Mouse (Mus musculus): ENCODE measurements at regions not wholly inside any gene's neighbourhood (a gene's known extent, or its start where the extent isn't known, plus 50 kb on each side); places are given as distances from the start of the nearest gene placed in this dataset.

DNA sequence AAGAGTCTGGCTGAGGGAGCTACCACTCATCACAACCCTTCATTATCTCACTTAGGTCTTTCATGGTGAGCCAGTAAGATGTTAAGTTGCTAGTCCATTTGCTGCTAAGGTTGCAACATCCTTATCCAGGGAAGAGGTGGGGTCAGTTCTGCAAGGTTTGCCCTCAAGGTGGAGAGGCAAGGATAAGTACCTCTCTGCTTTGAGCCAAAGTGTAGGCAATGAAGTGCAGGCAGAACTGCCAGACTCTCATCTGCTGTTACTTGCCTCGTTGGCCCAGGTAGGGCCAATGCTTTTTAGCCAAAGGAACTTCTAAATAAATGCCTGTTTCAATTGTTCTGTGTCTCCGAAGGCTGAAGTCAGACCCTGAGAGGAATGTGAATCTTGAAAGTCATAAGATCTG lies 59.6 kb upstream of the Lclat1 start:
- no peak for DNase-seq (ENCODE audit: low read depth, low spot score)

DNA sequence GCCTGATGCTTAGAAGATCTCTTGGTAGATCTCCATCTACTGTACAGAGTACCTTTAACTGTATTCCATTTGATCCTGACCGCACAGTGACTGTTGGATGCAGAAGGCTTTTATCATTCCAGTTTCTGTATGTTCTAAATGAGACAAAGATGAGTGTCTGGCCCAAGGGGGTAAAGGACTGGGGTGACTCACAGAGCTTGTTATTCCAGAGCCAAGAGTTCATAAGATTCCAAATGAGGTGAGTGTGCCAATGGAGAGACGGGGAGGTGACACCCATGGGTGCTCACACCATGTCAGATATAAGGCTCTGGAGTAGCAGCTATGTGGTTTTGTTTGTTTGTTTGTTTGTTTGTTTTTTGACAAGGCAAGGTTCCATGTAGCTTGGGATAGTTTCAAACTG lies 54.8 kb upstream of the Lclat1 start:
- no peak for DNase-seq (ENCODE audit: low read depth, low spot score)

DNA sequence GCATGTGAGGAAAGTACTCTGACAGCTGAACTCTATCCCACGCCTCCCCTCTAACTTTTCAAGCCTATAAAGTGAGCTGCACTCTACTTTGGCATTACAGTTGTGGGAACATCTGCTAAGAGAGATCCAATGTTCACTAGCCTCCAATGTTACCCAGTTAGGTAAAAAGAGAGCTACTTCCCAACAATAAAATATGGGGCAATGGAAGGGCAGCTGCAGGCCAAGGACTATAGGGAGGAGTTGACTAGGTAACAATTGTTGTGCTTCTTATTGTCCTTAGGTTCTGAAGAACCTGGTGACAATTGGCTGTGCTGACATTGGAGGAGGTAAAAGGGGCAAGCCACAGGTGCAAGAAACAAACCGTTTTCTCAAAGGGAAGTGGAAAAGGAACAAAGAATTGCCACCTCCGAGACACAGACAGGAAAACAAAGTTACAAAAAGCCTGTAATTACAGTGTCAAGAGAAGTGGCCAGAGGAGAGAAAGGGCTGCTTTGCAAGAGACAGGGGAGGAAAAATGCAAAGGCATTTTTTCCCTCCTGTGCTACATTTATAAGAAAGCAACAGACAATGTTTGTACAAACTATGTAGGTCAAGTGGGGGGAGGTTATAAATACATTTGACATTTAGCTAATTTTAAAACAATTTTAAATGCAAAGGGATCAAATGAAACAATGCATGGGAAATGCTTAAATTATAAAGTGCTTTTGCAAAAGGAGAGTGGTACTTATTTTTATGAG lies 54.1 kb upstream of the Lclat1 start:
- DNase-seq (ENCODE audit: low read depth, low spot score) = no peak

DNA sequence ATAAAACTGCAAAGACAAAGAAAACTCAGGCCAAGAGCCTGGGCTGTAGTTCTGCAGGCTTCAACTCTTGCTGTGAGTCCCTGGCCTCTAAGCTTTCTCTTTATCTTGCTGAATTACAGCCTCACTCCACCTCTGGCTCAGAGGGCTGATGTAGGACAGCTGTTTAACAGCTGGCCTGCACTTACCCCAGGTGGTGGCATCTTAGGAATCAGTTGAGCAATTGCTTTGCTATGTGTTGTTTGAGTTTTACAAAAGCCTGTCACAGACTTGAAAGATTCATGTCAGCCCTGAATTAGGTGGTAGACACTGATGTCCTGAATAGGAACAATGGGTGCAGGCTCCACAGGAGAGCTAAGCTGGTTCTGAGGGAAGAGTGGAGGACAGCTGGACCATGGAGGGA lies 53.6 kb upstream of the Lclat1 start:
- DNase-seq (ENCODE audit: low read depth, low spot score) = no peak

DNA sequence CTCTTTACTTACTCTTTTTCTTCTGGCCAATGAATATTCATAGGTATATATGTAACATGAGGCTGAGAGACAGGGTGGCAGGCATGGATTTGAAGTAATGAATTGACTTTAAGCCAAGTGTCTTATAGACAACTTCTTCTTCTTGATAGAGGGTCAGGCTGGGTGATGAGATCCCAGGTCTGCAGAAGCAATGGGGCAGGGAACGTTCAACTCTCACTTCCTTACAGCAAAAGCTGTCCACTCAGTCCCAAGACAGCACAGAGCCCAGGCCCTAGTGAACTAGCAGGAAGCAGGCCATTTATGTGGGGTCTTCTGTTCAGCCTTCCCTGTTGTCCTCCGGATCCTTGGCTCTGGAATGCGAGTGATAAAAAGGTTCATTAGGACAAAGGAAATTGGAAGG lies 52.6 kb upstream of the Lclat1 start:
- DNase-seq (ENCODE audit: low read depth, low spot score) = no peak

DNA sequence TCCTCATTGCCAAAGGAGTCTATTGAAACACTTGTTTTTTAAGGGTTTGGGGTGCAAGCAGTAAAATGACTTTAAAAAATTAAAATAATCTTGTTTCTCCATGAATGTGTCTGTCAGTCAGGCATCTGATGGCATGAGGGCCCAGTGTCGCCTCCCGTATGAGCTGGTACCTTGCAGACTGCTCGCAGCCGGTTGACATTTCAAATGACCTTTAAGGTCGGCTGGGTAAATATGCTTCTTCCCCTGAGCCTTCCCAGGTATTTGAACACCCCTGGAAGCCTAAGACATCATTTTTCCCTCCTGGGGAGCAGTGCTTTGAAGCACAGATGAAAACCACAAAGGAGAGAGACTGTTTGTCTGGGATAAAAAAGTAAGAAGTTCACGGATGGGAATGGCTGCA lies 52.2 kb upstream of the Lclat1 start:
- DNase-seq (ENCODE audit: low read depth, low spot score) = no peak

DNA sequence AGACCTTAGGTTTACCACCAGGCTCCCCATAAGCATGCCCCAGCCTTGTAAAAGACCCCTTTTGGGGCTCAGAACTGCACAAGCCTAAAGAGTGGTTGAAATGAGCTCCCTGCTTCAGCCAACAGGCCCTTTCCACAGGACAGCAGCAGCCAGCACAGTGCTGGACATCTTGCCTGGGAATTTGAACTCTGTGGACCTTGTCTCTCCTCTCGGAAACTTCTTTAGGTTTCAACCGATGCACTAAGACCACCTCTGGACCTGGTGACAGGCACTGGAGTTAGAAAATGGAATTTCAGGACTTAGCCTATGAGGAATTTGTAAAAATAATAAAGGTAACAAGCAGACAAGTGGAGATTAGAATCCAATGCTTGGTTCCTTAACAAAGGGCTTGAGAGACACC lies 51.2 kb upstream of the Lclat1 start:
- DNase-seq (ENCODE audit: low read depth, low spot score) = no peak
